In genomic region chr1:152088791-152089401, GRCm38 (mm10) we compare ENCODE assay signal across 8 mouse cellular contexts. TPM values are rescaled to one million over a fixed set of nuclear protein-coding genes. Genes with fewer than 3 reads are reported as not detected.
DNase-seq lines count a peak whose midpoint lies in the region; ATAC-seq and TF ChIP-seq lines count a peak whose summit lies in the region.

No protein-coding gene starts in this region.

- H3K36me3 ChIP-seq in embryonic facial prominence, embryonic 14.5 days (ENCODE audit: control insufficient read depth, insufficient read depth, low read length) = no peaks in the 10 kb centered on the region
- H3K36me3 ChIP-seq in heart, embryonic 13.5 days = no peaks in the 10 kb centered on the region
- H3K36me3 ChIP-seq in liver, embryonic 12.5 days = no peaks in the 10 kb centered on the region
- H3K36me3 ChIP-seq in myocyte (ENCODE audit: control insufficient read depth, insufficient read depth) = no peaks in the 10 kb centered on the region
- H3K36me3 ChIP-seq in testis, adult 2 months (ENCODE audit: control insufficient read depth, insufficient read depth, low read length) = no peaks in the 10 kb centered on the region

- ATAC-seq in embryonic facial prominence, embryonic 14.5 days (ENCODE audit: low read depth) = no peak
- peak; percentile 67; the same call in 1 of the 2 replicates for ATAC-seq in heart, embryonic 13.5 days (ENCODE audit: extremely low read depth, insufficient number of reproducible peaks, low FRiP score, low TSS enrichment)
- ATAC-seq in liver, embryonic 12.5 days = no peak

- no peaks in the 10 kb centered on the region for H3K27me3 ChIP-seq in embryonic facial prominence, embryonic 14.5 days (replicated peaks; ENCODE audit: control insufficient read depth, insufficient read depth, low read length)
- H3K27me3 ChIP-seq in heart, embryonic 13.5 days (replicated peaks) = peaks cover 5% of the 10 kb centered on the region; the same call in 1 of the 2 replicates
- H3K27me3 ChIP-seq in liver, embryonic 12.5 days (replicated peaks) = peaks cover 88% of the 10 kb centered on the region
- H3K27me3 ChIP-seq in myocyte (ENCODE audit: control insufficient read depth, insufficient read depth, insufficient read length) = no peaks in the 10 kb centered on the region
- no peaks in the 10 kb centered on the region; the same call in 1 of the 2 replicates for H3K27me3 ChIP-seq in testis, adult 2 months (ENCODE audit: control insufficient read depth, insufficient read depth, low read length)

- peak overlapping the region; percentile 91 for H3K4me3 ChIP-seq in embryonic facial prominence, embryonic 14.5 days (ENCODE audit: low read depth, low read length)
- peak overlapping the region; percentile 92 for H3K4me3 ChIP-seq in heart, embryonic 13.5 days
- H3K4me3 ChIP-seq in liver, embryonic 12.5 days = peak overlapping the region; percentile 64
- peak overlapping the region; percentile 37 for H3K4me3 ChIP-seq in myocyte
- H3K4me3 ChIP-seq in testis, adult 2 months (ENCODE audit: control insufficient read depth, low read depth, low read length) = peak overlapping the region; percentile 73

- peak overlapping the region; percentile 88 for H3K27ac ChIP-seq in embryonic facial prominence, embryonic 14.5 days (replicated peaks; ENCODE audit: low read depth, low read length)
- H3K27ac ChIP-seq in heart, embryonic 13.5 days (replicated peaks) = peak overlapping the region; percentile 95
- peak overlapping the region; percentile 30; the same call in 1 of the 2 replicates for H3K27ac ChIP-seq in liver, embryonic 12.5 days
- no peak overlapping the region for H3K27ac ChIP-seq in testis, adult 2 months (ENCODE audit: control insufficient read depth, insufficient read depth, low read depth, low read length)

- H3K9ac ChIP-seq in embryonic facial prominence, embryonic 14.5 days (ENCODE audit: low read depth, low read length) = peak overlapping the region; percentile 80
- peak overlapping the region; percentile 96 for H3K9ac ChIP-seq in heart, embryonic 13.5 days
- no peak overlapping the region for H3K9ac ChIP-seq in liver, embryonic 12.5 days

- WGBS in embryonic facial prominence, embryonic 14.5 days = 2% methylated on average over 16 of the region's 16 CpGs
- WGBS in heart, embryonic 13.5 days = 2% methylated on average over 16 of the region's 16 CpGs
- 4% methylated on average over 16 of the region's 16 CpGs for WGBS in liver, embryonic 12.5 days (ENCODE audit: insufficient replicate concordance)

- H3K4me1 ChIP-seq in embryonic facial prominence, embryonic 14.5 days (ENCODE audit: control insufficient read depth, insufficient read depth, low read length) = peaks cover 50% of the 10 kb centered on the region
- H3K4me1 ChIP-seq in heart, embryonic 13.5 days = peaks cover 53% of the 10 kb centered on the region
- H3K4me1 ChIP-seq in liver, embryonic 12.5 days = peaks cover 34% of the 10 kb centered on the region
- H3K4me1 ChIP-seq in testis, adult 2 months (ENCODE audit: control insufficient read depth, insufficient read depth, low read length) = peaks cover 8% of the 10 kb centered on the region

- no peak for TF ChIP-seq CTCF in testis, adult 2 months (IDR thresholded peaks at IDR 0.05; ENCODE audit: control insufficient read depth, insufficient read depth, insufficient replicate concordance, low read depth, low read length)

- peak overlapping the region; percentile 86 for H3ac ChIP-seq in myocyte (ENCODE audit: control insufficient read depth, insufficient read length)

- DNase-seq in urinary bladder, adult 18-20 months (ENCODE audit: low spot score in 2 of 2) = peak; percentile 13 to 42
- DNase-seq in urinary bladder, adult 2 months (ENCODE audit: low spot score) = no peak
- DNase-seq in embryonic facial prominence, embryonic 14.5 days (ENCODE audit: low spot score) = peak; percentile 78
- DNase-seq in kidney, postnatal 10 days = peak; percentile 73

- H3K9me3 ChIP-seq in embryonic facial prominence, embryonic 14.5 days (ENCODE audit: control insufficient read depth, low read length) = no peaks in the 10 kb centered on the region
- H3K9me3 ChIP-seq in heart, embryonic 13.5 days = no peaks in the 10 kb centered on the region
- H3K9me3 ChIP-seq in liver, embryonic 12.5 days (replicated peaks) = no peaks in the 10 kb centered on the region

- H3K4me2 ChIP-seq in embryonic facial prominence, embryonic 14.5 days (ENCODE audit: low read depth, low read length) = peak overlapping the region; percentile 85
- peak overlapping the region; percentile 94 for H3K4me2 ChIP-seq in heart, embryonic 13.5 days
- peak overlapping the region; percentile 81 for H3K4me2 ChIP-seq in liver, embryonic 12.5 days
- peak overlapping the region; percentile 98 for H3K4me2 ChIP-seq in myocyte (ENCODE audit: low read depth)

- TF ChIP-seq POLR2A in myocyte (IDR thresholded peaks at IDR 0.05; ENCODE audit: insufficient read length, low read depth) = no peak
- no peak for TF ChIP-seq POLR2A in testis, adult 2 months (IDR thresholded peaks at IDR 0.05; ENCODE audit: control insufficient read depth, low read depth, low read length)

- H3K79me2 ChIP-seq in myocyte (ENCODE audit: control insufficient read depth, insufficient read depth) = peaks cover 4% of the 10 kb centered on the region

TF ChIP-seq in myocyte, 11 proteins besides CTCF, POLR2A, EP300 and RAD21:
- TF ChIP-seq POLR2AphosphoS2 (IDR thresholded peaks at IDR 0.05; ENCODE audit: insufficient read length, low read depth) (no peak), TCF12 (IDR thresholded peaks at IDR 0.05; ENCODE audit: insufficient read depth, poor library complexity, severe bottlenecking) (no peak), MYOG (IDR thresholded peaks at IDR 0.05; ENCODE audit: control insufficient read depth in 1 of 3, insufficient read depth in 1 of 3, insufficient read length in 2 of 3, low read depth in 2 of 3) (no peak), SRF (IDR thresholded peaks at IDR 0.05; ENCODE audit: control insufficient read depth, insufficient read length, low read depth) (no peak), REST (IDR thresholded peaks at IDR 0.05; ENCODE audit: insufficient read depth, insufficient read length) (no peak), TCF3 (IDR thresholded peaks at IDR 0.05; ENCODE audit: insufficient read length, low read depth) (no peak), MAX (IDR thresholded peaks at IDR 0.05; ENCODE audit: low read depth) (no peak), MYOD1 (IDR thresholded peaks at IDR 0.05; ENCODE audit: control insufficient read depth in 1 of 3, insufficient read length in 2 of 3, low read depth in 2 of 3) (no peak), E2F4 (IDR thresholded peaks at IDR 0.05; ENCODE audit: insufficient read depth) (no peak), CEBPB (IDR thresholded peaks at IDR 0.05; ENCODE audit: insufficient read depth, poor library complexity, severe bottlenecking) (no peak), USF1 (IDR thresholded peaks at IDR 0.05; ENCODE audit: low read depth) (no peak)
TF ChIP-seq in myocyte: peak in this region for 0.

RNA-seq across cellular contexts. Expression of gene 1700025G04Rik, which starts 1.0 kb away (rescaled TPM):
- 17.4 and 20.1 TPM in 2 replicates for polyA plus RNA-seq in urinary bladder, adult 2 months (2012; rRNA removed)
- polyA plus RNA-seq in embryonic facial prominence, embryonic 14.5 days (2014; fragmentation: Nextera tagmentation; extraction: Ambion mirVana) = 35.5 and 37.0 TPM in 2 replicates
- 24.3 and 28.2 TPM in 2 replicates for polyA plus RNA-seq in heart, embryonic 13.5 days (2015; fragmentation: Nextera tagmentation; extraction: Ambion mirVana)
- polyA plus RNA-seq in liver, embryonic 12.5 days (2016; fragmentation: Nextera tagmentation; extraction: Ambion mirVana) = 4.5 and 5.7 TPM in 2 replicates
- polyA plus RNA-seq in myocyte (2012; fragmentation: generic; extraction: Trizol) = 3.3 TPM
- 11.1 and 12.0 TPM in 2 replicates for polyA plus RNA-seq in testis, adult 2 months (2012; rRNA removed)

Comparison
In these comparisons a context has a peak if more than half of its experiments do, and no peak if none do; other contexts are left out.
1. H3K4me3 ChIP-seq: peak in every context shown above with its lines; median percentile 92 in heart, embryonic 13.5 days; 91 in embryonic facial prominence, embryonic 14.5 days; 73 in testis, adult 2 months; 64 in liver, embryonic 12.5 days; 37 in myocyte.